8 mouse cellular contexts compared by ENCODE assay signal in genomic region chr11:100471352-100472196, GRCm38 (mm10). TPM values are rescaled to one million over a fixed set of nuclear protein-coding genes. Genes with fewer than 3 reads are reported as not detected.
DNase-seq lines count a peak whose midpoint lies in the region; ATAC-seq and TF ChIP-seq lines count a peak whose summit lies in the region.

No protein-coding gene starts in this region.

- 5% methylated on average over 30 of the region's 30 CpGs for WGBS in heart, embryonic 10.5 days
- WGBS in embryonic facial prominence, embryonic 12.5 days: 4% methylated on average over 30 of the region's 30 CpGs
- 3% methylated on average over 30 of the region's 30 CpGs for WGBS in intestine, embryonic 14.5 days
- 2% methylated on average over 30 of the region's 30 CpGs for WGBS in midbrain, postnatal 0 days

- no peak for TF ChIP-seq CTCF in E14TG2a.4 (conservative IDR thresholded peaks at IDR 0.05; ENCODE audit: low read length)
- TF ChIP-seq CTCF in midbrain, postnatal 0 days (IDR thresholded peaks at IDR 0.05): 0 out of 2 replicates have a peak, but pooled peaks have one; percentile 5

- ATAC-seq in embryonic facial prominence, embryonic 12.5 days (ENCODE audit: insufficient number of reproducible peaks, insufficient read depth, low FRiP score, low TSS enrichment): no peak
- ATAC-seq in intestine, embryonic 14.5 days (replicated peaks; ENCODE audit: low FRiP score, low TSS enrichment, low read depth): 0 out of 2 replicates have a peak, but pooled peaks have one; percentile 5
- ATAC-seq in midbrain, postnatal 0 days (ENCODE audit: low FRiP score): peak; percentile 21; the same call in 1 of the 2 replicates

- H3K9ac ChIP-seq in embryonic facial prominence, embryonic 12.5 days: peak overlapping the region; percentile 93
- H3K9ac ChIP-seq in intestine, embryonic 14.5 days (ENCODE audit: low read length): peak overlapping the region; percentile 83
- peak overlapping the region; percentile 96 for H3K9ac ChIP-seq in midbrain, postnatal 0 days (replicated peaks; ENCODE audit: low read length, poor library complexity, severe bottlenecking)

- no peak for DNase-seq in heart, embryonic 10.5 days (ENCODE audit: low spot score)
- no peak for DNase-seq in heart, adult 18-20 months
- peak; percentile 61 for DNase-seq in intestine, embryonic 14.5 days (ENCODE audit: low spot score)
- peak; percentile 15 for DNase-seq in midbrain, postnatal 0 days (ENCODE audit: low spot score)
- no peak for DNase-seq in urinary bladder, postnatal 10 days (ENCODE audit: low spot score)
- no peak for DNase-seq in layer of hippocampus, postnatal 14 days (ENCODE audit: low spot score in 2 of 2)

- H3K27ac ChIP-seq in heart, embryonic 10.5 days: peak overlapping the region; percentile 95
- H3K27ac ChIP-seq in embryonic facial prominence, embryonic 12.5 days: peak overlapping the region; percentile 77; the same call in 1 of the 2 replicates
- no peak overlapping the region for H3K27ac ChIP-seq in intestine, embryonic 14.5 days (ENCODE audit: low read depth)
- peak overlapping the region; percentile 93 for H3K27ac ChIP-seq in midbrain, postnatal 0 days (ENCODE audit: low read depth, low read length)

- H3K36me3 ChIP-seq in heart, embryonic 10.5 days: peaks cover 14% of the 10 kb centered on the region
- peaks cover 52% of the 10 kb centered on the region for H3K36me3 ChIP-seq in E14TG2a.4 (ENCODE audit: insufficient read depth, low read length)
- peaks cover 17% of the 10 kb centered on the region; the same call in 1 of the 2 replicates for H3K36me3 ChIP-seq in embryonic facial prominence, embryonic 12.5 days
- peaks cover 9% of the 10 kb centered on the region for H3K36me3 ChIP-seq in intestine, embryonic 14.5 days (ENCODE audit: control insufficient read depth, insufficient read depth, low read length)
- H3K36me3 ChIP-seq in midbrain, postnatal 0 days (ENCODE audit: insufficient read depth, low read length): 0 out of 2 replicates have a peak, but pooled peaks cover 4% of the 10 kb centered on the region

- no peaks in the 10 kb centered on the region for H3K27me3 ChIP-seq in heart, embryonic 10.5 days (ENCODE audit: insufficient read depth, poor library complexity, severe bottlenecking)
- no peaks in the 10 kb centered on the region for H3K27me3 ChIP-seq in E14TG2a.4 (ENCODE audit: insufficient read depth, low read length)
- no peaks in the 10 kb centered on the region for H3K27me3 ChIP-seq in embryonic facial prominence, embryonic 12.5 days
- no peaks in the 10 kb centered on the region for H3K27me3 ChIP-seq in intestine, embryonic 14.5 days (replicated peaks; ENCODE audit: control insufficient read depth, insufficient read depth, low read length)
- H3K27me3 ChIP-seq in midbrain, postnatal 0 days (ENCODE audit: insufficient read depth, low read length): no peaks in the 10 kb centered on the region

- H3K4me3 ChIP-seq in heart, embryonic 10.5 days: peak overlapping the region; percentile 92
- peak overlapping the region; percentile 96 for H3K4me3 ChIP-seq in E14TG2a.4 (replicated peaks; ENCODE audit: low read length)
- peak overlapping the region; percentile 97 for H3K4me3 ChIP-seq in embryonic facial prominence, embryonic 12.5 days
- peak overlapping the region; percentile 78 for H3K4me3 ChIP-seq in intestine, embryonic 14.5 days (ENCODE audit: low read depth, low read length)
- peak overlapping the region; percentile 92 for H3K4me3 ChIP-seq in midbrain, postnatal 0 days (ENCODE audit: low read depth, low read length)

- peaks cover 17% of the 10 kb centered on the region for H3K4me1 ChIP-seq in heart, embryonic 10.5 days
- H3K4me1 ChIP-seq in E14TG2a.4 (replicated peaks; ENCODE audit: low read depth, low read length): peaks cover 29% of the 10 kb centered on the region
- H3K4me1 ChIP-seq in embryonic facial prominence, embryonic 12.5 days: peaks cover 16% of the 10 kb centered on the region
- peaks cover 11% of the 10 kb centered on the region for H3K4me1 ChIP-seq in intestine, embryonic 14.5 days (replicated peaks; ENCODE audit: control insufficient read depth, insufficient read depth, low read length)
- H3K4me1 ChIP-seq in midbrain, postnatal 0 days (ENCODE audit: insufficient read depth, low read length): peaks cover 10% of the 10 kb centered on the region

- no peaks in the 10 kb centered on the region for H3K9me3 ChIP-seq in heart, embryonic 10.5 days
- H3K9me3 ChIP-seq in E14TG2a.4 (ENCODE audit: low read length): no peaks in the 10 kb centered on the region
- no peaks in the 10 kb centered on the region for H3K9me3 ChIP-seq in embryonic facial prominence, embryonic 12.5 days
- no peaks in the 10 kb centered on the region for H3K9me3 ChIP-seq in intestine, embryonic 14.5 days (ENCODE audit: control insufficient read depth, low read length)
- H3K9me3 ChIP-seq in midbrain, postnatal 0 days (ENCODE audit: low read length): no peaks in the 10 kb centered on the region

- peak overlapping the region; percentile 94 for H3K4me2 ChIP-seq in embryonic facial prominence, embryonic 12.5 days (replicated peaks)
- H3K4me2 ChIP-seq in intestine, embryonic 14.5 days (ENCODE audit: low read length): peak overlapping the region; percentile 93
- peak overlapping the region; percentile 78 for H3K4me2 ChIP-seq in midbrain, postnatal 0 days (ENCODE audit: low read depth, low read length, poor library complexity, severe bottlenecking)

RNA-seq across cellular contexts. Expression of gene Klhl11, which starts 1.0 kb away (rescaled TPM):
- 6.7 and 9.7 TPM in 2 replicates for polyA plus RNA-seq in heart, embryonic 10.5 days (2016; fragmentation: Nextera tagmentation; extraction: Ambion mirVana)
- 1 to 10 TPM; 7.2 to 7.7 TPM for total RNA-seq in heart, adult 18-20 months (2021)
- polyA plus RNA-seq in embryonic facial prominence, embryonic 12.5 days (2016; fragmentation: Nextera tagmentation; extraction: Ambion mirVana): 12.7 and 13.4 TPM in 2 replicates
- 8.3 and 9.6 TPM in 2 replicates for polyA plus RNA-seq in intestine, embryonic 14.5 days (2014; fragmentation: Nextera tagmentation; extraction: Ambion mirVana)
- total RNA-seq in midbrain, postnatal 0 days (2014; rRNA removed): 57.4 and 66.2 TPM in 2 replicates
- polyA plus RNA-seq in midbrain, postnatal 0 days (2015; fragmentation: Nextera tagmentation; extraction: Ambion mirVana): 9.1 and 10.3 TPM in 2 replicates
- total RNA-seq in layer of hippocampus, postnatal 14 days (2021): 10 to 100 TPM; 94.3 to 98.1 TPM

RNA-seq across cellular contexts. Expression of gene Klhl10, which starts 29.9 kb away (rescaled TPM):
- polyA plus RNA-seq in heart, embryonic 10.5 days (2016; fragmentation: Nextera tagmentation; extraction: Ambion mirVana): 0.71 and 0.90 TPM in 2 replicates
- under 1 TPM; 0.60 to 0.95 TPM for total RNA-seq in heart, adult 18-20 months (2021)
- 1.3 TPM in 2 replicates for polyA plus RNA-seq in embryonic facial prominence, embryonic 12.5 days (2016; fragmentation: Nextera tagmentation; extraction: Ambion mirVana)
- polyA plus RNA-seq in intestine, embryonic 14.5 days (2014; fragmentation: Nextera tagmentation; extraction: Ambion mirVana): 0.23 and 0.61 TPM in 2 replicates
- 0.22 and 0.61 TPM in 2 replicates for total RNA-seq in midbrain, postnatal 0 days (2014; rRNA removed)
- 0.45 and 0.65 TPM in 2 replicates for polyA plus RNA-seq in midbrain, postnatal 0 days (2015; fragmentation: Nextera tagmentation; extraction: Ambion mirVana)
- total RNA-seq in layer of hippocampus, postnatal 14 days (2021): 1 to 10 TPM; 1.1 to 1.4 TPM

RNA-seq across cellular contexts. Expression of gene Nt5c3b, which starts 30.0 kb away (rescaled TPM):
- 124 and 128 TPM in 2 replicates for polyA plus RNA-seq in heart, embryonic 10.5 days (2016; fragmentation: Nextera tagmentation; extraction: Ambion mirVana)
- 10 to 100 TPM; 17.9 to 24.7 TPM for total RNA-seq in heart, adult 18-20 months (2021)
- 165 and 173 TPM in 2 replicates for polyA plus RNA-seq in embryonic facial prominence, embryonic 12.5 days (2016; fragmentation: Nextera tagmentation; extraction: Ambion mirVana)
- polyA plus RNA-seq in intestine, embryonic 14.5 days (2014; fragmentation: Nextera tagmentation; extraction: Ambion mirVana): 117 and 126 TPM in 2 replicates
- 57.2 and 58.5 TPM in 2 replicates for total RNA-seq in midbrain, postnatal 0 days (2014; rRNA removed)
- 111 and 113 TPM in 2 replicates for polyA plus RNA-seq in midbrain, postnatal 0 days (2015; fragmentation: Nextera tagmentation; extraction: Ambion mirVana)
- 10 to 100 TPM; 50.4 to 58.2 TPM for total RNA-seq in layer of hippocampus, postnatal 14 days (2021)

RNA-seq across cellular contexts. Expression of gene Fkbp10, which starts 56.1 kb away (rescaled TPM):
- 107 and 123 TPM in 2 replicates for polyA plus RNA-seq in heart, embryonic 10.5 days (2016; fragmentation: Nextera tagmentation; extraction: Ambion mirVana)
- 1 to 10 TPM; 7.2 to 7.4 TPM for total RNA-seq in heart, adult 18-20 months (2021)
- polyA plus RNA-seq in embryonic facial prominence, embryonic 12.5 days (2016; fragmentation: Nextera tagmentation; extraction: Ambion mirVana): 109 and 113 TPM in 2 replicates
- polyA plus RNA-seq in intestine, embryonic 14.5 days (2014; fragmentation: Nextera tagmentation; extraction: Ambion mirVana): 86.2 and 89.7 TPM in 2 replicates
- total RNA-seq in midbrain, postnatal 0 days (2014; rRNA removed): 29.0 and 33.9 TPM in 2 replicates
- polyA plus RNA-seq in midbrain, postnatal 0 days (2015; fragmentation: Nextera tagmentation; extraction: Ambion mirVana): 19.9 and 21.8 TPM in 2 replicates
- 10 to 100 TPM; 11.9 TPM for total RNA-seq in layer of hippocampus, postnatal 14 days (2021)

RNA-seq across cellular contexts. Expression of gene Acly, which starts 56.2 kb away (rescaled TPM):
- polyA plus RNA-seq in heart, embryonic 10.5 days (2016; fragmentation: Nextera tagmentation; extraction: Ambion mirVana): 127 and 139 TPM in 2 replicates
- total RNA-seq in heart, adult 18-20 months (2021): 10 to 100 TPM; 35.6 to 80.9 TPM
- polyA plus RNA-seq in embryonic facial prominence, embryonic 12.5 days (2016; fragmentation: Nextera tagmentation; extraction: Ambion mirVana): 201 and 203 TPM in 2 replicates
- polyA plus RNA-seq in intestine, embryonic 14.5 days (2014; fragmentation: Nextera tagmentation; extraction: Ambion mirVana): 164 and 177 TPM in 2 replicates
- 207 and 228 TPM in 2 replicates for total RNA-seq in midbrain, postnatal 0 days (2014; rRNA removed)
- 116 and 120 TPM in 2 replicates for polyA plus RNA-seq in midbrain, postnatal 0 days (2015; fragmentation: Nextera tagmentation; extraction: Ambion mirVana)
- 100 to 1,000 TPM; 110 to 119 TPM for total RNA-seq in layer of hippocampus, postnatal 14 days (2021)

Comparison
In these comparisons a context has a peak if more than half of its experiments do, and no peak if none do; other contexts are left out.
1. DNase-seq: peak in intestine, embryonic 14.5 days (single experiment) and midbrain, postnatal 0 days (single experiment); none in heart, embryonic 10.5 days (single experiment), heart, adult 18-20 months (0 of 2), urinary bladder, postnatal 10 days (single experiment) and layer of hippocampus, postnatal 14 days (0 of 2).
2. Peak in every context shown above with its lines, with median percentiles within 50 percentile points of each other: H3K4me3 ChIP-seq, H3K4me2 ChIP-seq and H3K9ac ChIP-seq.